Mouse (Mus musculus): ENCODE results near the gene Adcy3.

GRCm38 (mm10) chr12:4157466-4157865 lies 24.6 kb downstream of the Adcy3 start:
- TF ChIP-seq CTCF (IDR thresholded peaks at IDR 0.05; ENCODE audit: low read depth, low read length), result no peak
- TF ChIP-seq POLR2A (IDR thresholded peaks at IDR 0.05; ENCODE audit: extremely low read depth, insufficient read depth, low read length), result no peak

All from liver, adult 2 months (tissue).